Mouse (Mus musculus) adrenal gland, postnatal 25 days (tissue): ENCODE data around the gene Eva1c. TPM values are rescaled to one million over a fixed set of nuclear protein-coding genes. Genes with fewer than 3 reads are reported as not detected.

Experiments used
- DNase-seq: peaks from one replicate; pipeline ENCODE4 v3.0.0; 2021; ENCODE audit warnings: mixed read lengths
- total RNA-seq: library from RNA; stranded (reverse); gene quantifications from 2 replicates; pipeline ENCODE4 v1.2.3, GENCODE M21; 2021

Gene Eva1c
- total RNA-seq, 1 experiment from 2014 or later, result 4.1 TPM

DNA sequence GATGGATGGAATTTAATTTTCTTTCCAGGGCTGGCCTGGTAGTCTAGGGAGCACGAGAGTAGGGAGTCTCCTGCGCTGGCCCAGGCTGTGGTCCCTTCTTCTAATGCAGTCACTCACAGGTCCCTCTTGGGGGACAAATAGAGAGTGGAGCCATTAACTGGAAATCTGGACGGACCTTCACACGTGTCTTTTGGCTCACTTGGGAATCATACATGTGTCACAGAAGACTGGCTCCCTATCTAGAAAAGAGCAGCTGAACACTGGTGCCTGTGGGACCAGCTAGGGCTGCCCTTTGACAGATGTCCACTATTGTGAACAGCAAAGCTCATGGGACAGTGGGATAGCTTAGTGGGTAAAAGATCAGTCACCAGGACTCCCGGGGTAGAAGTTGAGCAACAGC lies 478 bp upstream of the Eva1c start:
- DNase-seq, result no peak

DNA sequence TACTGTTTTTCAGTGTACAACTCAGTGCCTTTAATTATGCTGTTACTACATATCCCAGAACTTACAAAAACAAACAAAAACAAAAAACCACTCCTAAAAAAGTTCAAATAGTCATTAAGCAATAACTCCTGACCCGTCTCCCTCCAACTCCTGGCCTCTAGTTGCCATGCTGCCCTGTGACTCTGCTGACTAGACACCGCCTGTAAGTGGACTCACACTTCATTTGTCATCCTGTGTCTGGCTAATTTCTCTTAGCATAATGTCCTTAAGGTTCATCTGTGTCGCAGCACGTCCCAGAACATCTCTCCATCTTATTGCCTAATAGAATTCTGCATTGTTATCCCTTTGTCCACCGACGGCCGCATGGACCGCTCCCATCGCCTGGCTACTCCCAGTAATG lies 979 bp downstream of the Eva1c start:
- DNase-seq, result no peak

DNA sequence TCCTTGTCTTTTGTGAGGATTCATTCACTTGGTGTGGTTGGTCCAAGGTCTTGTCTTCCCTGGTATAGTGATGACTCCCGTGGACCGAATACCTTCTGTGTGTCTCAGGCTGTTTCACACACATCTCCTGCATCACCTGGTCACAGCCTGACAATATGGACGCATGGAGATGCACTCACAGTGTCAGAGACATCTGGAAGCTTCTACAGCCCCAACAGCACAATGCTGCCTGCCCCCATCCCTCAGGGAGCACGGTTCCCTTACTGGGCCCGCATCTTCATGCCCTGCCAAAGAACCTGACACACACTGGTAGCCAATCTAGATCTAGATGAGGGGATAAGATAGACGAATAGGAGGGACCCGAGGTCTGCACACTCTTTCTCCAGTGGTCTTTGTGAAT lies 2.6 kb downstream of the Eva1c start:
- DNase-seq, result no peak

DNA sequence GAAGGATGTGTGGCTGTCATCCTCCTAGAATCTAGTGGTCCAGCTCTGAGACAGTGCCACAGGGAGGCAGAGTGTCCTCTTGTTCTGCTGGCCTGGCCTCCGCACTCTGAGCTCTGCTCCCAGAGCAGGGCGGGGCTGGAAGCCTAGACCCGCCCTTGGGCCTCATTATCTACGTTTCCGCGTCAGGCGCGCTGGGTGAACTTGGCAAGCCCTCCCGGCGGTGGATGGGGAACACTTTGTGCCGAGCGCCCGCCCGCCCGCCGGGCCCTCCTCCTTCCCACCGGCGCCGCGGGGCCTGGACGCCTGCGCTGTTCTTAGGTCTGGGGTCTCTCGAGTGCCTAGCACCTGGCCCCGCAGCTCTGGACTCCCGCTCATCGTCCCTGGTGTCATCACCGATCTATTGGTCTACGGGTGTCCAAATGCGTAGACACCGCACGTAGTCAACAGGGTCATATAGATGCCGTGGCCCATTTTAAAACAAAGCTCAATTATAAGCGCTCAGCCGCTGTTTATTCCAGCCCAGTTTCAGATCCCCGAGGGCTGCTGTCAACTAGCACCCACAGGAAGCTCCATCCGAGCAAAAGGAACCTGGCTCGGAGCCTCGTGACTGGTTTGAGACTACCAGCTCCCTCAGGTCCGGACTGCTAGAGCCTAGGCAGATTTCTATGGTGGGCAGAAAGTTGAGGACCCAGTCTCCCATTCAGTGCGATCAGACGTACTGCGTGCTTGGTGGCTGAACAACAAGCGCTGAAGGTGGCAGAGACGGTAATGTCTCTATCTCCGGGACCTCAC lies 3.6 kb downstream of the Eva1c start:
- DNase-seq, result peak; percentile 88

- peak; percentile 91 for DNase-seq
These were observed 4.3 kb downstream of the Eva1c start for GRCm38 (mm10) chr16:90830686-90831439.

DNA sequence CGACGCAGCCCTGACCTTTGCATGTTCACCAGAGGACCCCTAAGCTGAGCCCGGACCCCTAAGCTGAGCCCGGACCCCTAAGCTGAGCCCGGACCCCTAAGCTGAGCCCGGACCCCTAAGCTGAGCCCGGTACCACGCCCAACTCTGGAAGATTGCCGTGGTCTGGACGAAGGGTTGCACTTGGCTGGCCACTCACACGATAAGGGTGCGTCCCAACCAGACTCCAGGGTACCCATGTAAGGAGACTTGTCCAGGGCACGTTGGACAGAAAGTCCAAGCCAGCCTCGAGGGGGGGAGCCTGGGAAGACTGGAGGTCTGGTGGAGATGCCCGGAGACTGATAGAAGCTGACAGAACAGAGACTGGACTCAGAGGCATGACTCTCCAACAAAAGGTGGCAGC lies 5.2 kb downstream of the Eva1c start:
- DNase-seq, result no peak

DNA sequence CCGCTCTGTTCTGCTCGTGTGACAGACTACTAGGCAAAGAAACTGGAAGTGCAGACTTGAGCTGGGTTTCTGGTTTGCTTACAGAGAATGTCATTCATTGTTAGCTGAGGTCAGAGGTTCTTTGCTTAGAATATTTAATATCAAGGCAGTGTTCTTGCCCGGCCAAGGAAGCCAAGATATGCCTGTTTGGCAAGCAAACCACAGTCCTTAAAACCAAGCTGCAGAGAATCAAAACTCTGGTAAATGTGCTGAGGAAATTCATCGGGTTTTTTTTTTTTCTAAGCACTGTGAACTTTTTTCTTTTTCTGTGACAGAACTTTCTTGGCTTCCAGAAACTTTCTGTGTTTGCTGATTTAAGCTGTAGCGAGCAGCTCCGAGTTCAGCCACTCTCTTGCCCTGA lies 6.0 kb downstream of the Eva1c start:
- no peak for DNase-seq

- no peak for DNase-seq
These were observed 6.7 kb downstream of the Eva1c start for GRCm38 (mm10) chr16:90833041-90833791.

DNA sequence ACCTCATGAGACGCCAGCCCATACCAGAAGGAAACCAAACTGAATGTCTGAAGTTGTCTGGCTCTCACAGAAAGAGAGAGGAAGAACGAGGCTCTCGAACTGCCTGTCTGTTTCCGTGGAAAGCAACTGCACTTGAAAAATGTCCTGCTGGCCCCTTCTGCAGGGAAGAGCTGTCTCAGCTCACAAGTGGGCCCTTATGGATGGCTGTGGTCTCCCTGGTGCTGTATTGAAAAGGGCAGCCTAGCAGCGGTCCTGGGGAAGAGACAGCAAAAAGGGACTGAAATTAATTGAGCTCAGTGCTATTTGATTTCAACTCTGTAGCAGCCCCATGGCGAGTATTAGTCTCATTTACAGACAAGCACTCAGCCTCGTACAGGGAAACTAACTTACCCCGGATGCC lies 10.9 kb downstream of the Eva1c start:
- DNase-seq, result no peak

DNA sequence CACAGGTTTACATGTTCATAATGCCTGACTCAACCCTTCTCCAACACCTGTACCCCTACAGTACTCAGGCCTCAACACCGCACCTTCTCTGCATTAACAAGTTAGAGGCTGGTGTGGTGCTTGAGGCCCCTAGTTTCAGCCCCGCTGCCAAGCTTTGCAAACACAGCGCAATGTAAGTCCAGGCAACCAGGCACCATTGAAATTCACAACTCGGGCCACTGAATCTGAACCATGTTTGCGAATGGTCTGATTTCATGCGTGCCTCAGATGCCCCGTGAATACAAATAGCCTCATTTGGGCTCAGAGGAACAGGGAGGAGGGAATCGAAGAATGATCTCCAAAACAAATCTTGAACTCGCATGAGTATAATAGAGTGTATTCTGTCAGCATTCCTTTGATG lies 15.6 kb downstream of the Eva1c start:
- DNase-seq, result no peak

DNA sequence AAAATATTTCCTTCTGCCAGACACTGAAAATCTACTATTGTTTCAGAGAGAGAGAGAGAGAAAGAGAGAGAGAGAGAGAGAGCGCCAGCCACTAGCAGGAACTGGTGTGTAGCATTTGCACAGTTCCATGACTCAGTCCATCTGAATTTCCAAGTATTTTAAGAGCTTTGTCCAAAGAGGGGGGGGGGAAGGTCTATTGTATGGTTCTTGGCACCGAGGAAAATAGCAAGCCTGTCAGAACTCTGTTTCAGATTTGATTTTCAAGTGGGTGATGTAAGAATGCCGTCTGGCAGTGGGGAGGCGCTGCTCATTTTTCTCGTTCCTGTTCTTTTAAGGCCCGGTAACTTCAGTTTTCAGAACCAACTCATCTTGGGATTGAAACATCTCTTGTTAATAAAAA lies 18.5 kb downstream of the Eva1c start:
- DNase-seq, result no peak

DNA sequence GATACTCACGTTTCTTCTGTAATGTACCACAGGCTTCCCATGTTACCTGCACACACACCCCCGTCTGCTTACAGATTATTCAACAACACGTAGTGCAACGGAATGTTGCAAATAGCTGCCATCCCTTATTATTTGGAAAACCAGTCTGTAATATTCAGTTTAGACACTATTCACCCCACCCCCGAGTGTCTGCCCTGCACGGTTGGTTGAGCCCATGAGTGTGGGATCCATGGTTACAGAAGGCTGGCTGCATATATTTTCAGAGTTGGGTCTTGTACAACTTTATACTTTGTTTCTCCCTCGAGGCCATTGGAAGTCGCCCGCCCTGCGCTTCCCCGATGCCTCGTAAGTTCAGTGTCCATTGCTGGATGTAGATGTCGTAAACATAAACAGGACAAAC lies 19.1 kb downstream of the Eva1c start:
- no peak for DNase-seq

DNA sequence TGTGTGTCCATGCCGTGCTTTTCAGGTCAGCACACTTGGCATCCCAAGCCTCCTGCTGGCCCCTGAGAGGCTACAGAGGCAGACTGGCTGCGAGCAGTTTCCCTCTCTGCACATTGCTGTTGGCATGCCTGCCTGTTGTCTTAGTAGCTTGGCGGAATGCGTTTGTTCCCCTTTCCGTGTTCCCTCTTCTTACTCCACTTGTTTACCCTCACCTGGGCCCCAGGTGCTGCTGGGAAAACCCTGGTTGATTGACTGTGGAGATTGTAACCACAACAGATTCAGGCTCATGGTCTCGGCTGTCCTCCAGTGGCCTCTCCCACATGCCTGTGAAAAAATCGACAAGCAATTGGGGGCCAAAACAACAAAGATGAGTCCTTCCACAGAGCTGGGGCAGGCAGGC lies 22.2 kb downstream of the Eva1c start:
- no peak for DNase-seq

DNA sequence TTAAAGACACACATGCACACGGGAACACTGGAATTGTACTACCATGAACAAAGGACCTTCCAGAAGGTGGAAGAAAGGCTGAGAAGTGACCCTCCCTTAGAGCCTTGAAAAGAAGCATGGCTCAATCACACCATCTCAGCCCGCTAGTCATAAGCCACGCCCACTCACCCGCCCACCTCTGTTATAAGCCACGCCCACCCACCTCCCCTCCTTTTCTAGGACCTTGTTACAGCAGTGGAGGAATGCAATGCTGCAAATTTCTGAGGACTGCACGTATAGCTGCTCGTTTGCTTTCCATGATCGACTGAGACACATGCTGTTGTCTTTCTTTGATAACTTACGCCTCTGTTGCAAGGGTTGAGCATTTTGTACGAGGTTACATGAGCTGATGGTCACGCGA lies 22.7 kb downstream of the Eva1c start:
- no peak for DNase-seq

GRCm38 (mm10) chr16:90850881-90851280 lies 24.4 kb downstream of the Eva1c start:
- no peak for DNase-seq

GRCm38 (mm10) chr16:90851621-90852334 lies 25.3 kb downstream of the Eva1c start:
- DNase-seq, result no peak

DNA sequence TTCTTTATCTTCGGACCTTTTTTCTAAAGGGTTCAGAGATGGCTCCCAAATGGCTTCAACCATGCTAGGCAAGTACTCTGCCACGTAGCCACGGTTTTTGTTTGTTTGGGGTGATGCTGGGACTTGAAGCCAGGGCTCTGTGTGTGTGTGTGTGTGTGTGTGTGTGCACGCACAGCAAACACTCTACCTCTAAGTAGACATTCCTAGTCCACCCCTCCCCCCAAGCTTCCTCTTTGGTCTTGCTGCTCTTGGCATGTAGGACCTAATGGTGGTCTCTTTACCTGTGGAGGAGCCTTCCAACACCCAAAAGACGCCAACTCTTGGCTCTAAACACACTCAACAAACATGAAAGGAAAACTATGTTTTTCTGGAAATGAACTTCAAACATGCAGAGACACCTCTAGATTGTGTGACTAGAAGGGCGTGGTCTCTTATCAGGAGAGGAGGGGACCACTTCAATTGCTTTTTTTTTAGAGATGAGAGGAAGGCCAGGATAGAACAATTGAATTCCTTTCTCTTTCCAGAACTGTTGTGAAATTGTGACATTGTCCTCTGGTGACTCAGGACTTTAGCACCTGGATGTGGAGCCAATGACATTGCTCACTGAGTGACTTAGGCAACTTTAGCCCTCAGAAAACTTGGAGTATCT lies 30.2 kb downstream of the Eva1c start:
- no peak for DNase-seq

DNA sequence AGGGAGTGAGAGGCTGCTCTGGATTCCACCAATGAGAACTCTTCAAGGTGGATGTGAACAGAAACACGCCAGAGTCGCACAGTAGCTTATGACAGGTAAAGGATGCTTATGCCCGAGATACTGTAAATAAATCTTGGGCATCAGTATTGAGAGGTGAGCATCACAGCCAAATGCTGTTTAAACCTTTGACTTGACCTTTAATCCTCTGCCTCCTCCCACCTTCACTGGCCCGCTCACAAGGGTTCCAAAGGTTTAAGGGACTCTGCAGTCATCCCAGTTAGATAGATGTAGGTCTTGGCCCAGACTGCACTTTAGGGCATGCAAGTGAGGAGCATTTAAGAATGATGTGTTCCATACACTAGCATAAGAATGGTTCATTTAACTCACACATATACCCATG lies 31.7 kb downstream of the Eva1c start:
- no peak for DNase-seq

DNA sequence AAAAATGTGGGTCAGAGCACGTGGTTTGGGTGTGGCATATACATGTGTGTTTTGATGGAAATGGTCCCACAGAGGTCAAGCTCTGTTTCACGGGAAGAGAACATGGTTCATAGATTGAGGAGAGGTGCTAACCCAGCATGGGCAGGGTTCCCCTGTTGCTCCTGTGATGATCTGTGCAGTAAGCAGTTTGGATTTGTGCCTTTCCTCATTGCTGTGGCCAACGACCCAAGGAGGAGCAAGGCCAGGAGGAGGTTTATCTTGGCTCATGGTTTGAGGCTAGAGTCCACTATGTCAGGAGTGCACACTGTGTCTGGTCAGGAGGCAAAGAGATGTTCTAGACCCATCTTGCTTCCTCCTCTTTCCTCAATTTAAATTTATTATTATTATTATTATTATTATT lies 36.5 kb downstream of the Eva1c start:
- DNase-seq, result no peak

GRCm38 (mm10) chr16:90863468-90864046 lies 37.0 kb downstream of the Eva1c start:
- DNase-seq, result no peak

DNA sequence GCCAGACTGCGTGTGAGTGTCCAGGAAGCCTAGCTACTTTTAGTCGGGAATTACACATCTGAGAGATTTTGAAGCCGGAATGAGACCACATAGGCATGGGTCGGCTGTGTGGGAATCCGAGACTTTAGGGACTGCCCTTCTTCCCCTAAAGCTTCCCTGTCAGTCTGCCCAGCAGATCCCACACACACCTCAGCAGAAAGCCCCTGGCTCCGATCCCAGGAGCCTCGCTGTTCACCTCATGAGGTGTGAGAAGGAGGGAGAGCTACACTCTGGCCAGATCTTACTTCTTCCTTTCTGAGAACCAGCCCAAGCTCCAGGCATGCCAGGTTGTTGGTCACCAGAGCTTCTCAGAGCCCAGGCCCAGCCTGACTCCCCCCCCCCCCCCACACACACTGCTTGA lies 38.2 kb downstream of the Eva1c start:
- DNase-seq, result no peak

DNA sequence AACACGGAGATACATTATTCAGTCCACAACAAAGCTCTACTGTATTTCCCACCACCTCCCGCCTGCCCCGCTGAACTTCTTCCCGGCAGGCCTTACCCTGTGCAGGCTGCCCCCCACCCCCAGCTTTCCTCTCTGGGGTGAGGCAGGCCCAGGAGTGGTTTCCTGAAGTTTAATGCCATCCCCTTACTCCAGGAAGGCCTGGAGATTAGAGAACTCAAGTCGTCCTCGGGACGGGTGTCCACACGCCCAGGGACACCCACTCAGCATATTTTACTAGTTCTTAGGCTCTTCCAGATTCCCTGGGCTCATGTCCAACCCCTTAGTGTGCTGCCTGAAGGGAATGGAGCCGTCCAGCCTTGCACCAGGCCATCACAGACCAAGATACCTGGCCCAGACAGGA lies 39.1 kb downstream of the Eva1c start:
- no peak for DNase-seq
